Mouse (Mus musculus) gastrocnemius, adult 8-10 months (tissue): ENCODE results near the gene Hoxc13. TPM values are rescaled to one million over a fixed set of nuclear protein-coding genes. Genes with fewer than 3 reads are reported as not detected.

ENCODE experiments used
- DNase-seq, 2 experiments: peaks; one replicate each; pipeline ENCODE4 v3.0.0; 2022; ENCODE audit warnings: low spot score in 2 of 2
- total RNA-seq, 4 experiments: library from RNA; stranded (reverse); gene quantifications; 2 replicates each; pipeline ENCODE4 v1.2.4; 2022

The Hoxc13 gene
- total RNA-seq, 4 experiments from 2014 or later, result not detected

GRCm38 (mm10) chr15:102936279-102936972, 15.5 kb downstream of the Hoxc13 start, which contains the start of gene Hoxc12:
Gene Hoxc12 (plus strand): TSS chr15:102936757.
- DNase-seq, result no peak

GRCm38 (mm10) chr15:102937036-102937666, 16.2 kb downstream of the Hoxc13 start:
- no peak for DNase-seq

GRCm38 (mm10) chr15:102939256-102940155, 18.6 kb downstream of the Hoxc13 start:
- no peak for DNase-seq

DNA sequence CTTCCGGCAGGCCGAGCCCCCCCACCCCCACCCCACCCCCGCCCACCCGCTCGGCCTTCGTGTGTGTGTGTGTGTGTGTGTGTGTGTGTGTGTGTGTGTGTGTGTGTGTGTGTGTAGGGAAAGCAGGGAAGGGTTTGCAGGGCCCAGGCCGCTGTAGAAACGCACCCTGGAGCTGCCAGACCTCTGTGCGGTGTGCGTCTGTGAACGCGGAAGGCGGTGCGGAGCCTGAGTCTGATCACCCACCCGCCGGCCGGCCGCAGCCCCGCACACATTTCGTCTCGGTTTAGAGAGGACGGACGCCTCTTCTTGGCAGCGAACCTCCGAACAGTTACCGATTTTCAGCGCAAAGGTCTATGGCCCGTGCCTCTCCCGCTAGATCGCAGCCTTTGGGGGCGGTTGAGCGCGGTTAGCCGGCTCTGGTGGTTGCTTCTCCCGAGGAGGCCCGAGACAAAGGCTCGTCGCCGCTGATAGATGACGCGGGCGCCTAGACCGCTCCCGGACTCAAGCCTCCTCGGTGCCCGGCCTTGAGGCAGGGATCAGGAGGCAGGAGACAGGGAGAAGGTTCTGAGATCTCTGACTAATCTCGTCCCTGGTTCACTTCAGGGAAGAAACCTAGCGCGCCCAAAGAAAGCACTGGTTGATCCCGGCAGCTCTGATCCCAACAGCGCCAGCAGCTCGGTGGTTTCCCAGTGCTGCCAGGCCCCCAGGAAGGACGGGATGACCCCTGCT, 22.0 kb downstream of the Hoxc13 start:
- DNase-seq, result peak in 1 of 2 experiments; percentile 44

- DNase-seq, result no peak
Observed at GRCm38 (mm10) chr15:102943468-102943813, 22.5 kb downstream of the Hoxc13 start.

- DNase-seq, result peak in 1 of 2 experiments; percentile 2
Observed at GRCm38 (mm10) chr15:102945185-102946077, 24.5 kb downstream of the Hoxc13 start.

DNA sequence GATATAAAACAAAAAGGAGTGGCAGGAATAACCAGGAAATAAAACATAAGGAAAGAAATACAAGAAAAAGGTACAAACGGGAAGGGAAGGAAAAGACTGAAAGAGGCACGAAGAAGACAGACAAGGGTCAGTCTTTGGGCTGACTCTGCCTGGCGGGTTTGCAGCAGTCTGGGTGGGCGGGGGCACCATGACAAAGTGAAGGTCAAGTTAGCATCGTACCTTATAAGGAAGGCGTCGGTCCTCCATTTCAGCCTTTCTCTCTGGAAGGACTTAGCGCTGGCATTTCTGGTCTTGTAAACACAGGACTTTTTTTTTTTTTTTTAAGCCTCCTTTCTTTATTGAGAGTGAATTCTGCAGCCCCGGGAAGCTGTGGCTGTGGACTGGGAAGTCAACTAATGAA, 26.4 kb downstream of the Hoxc13 start:
- peak in 1 of 2 experiments; percentile 2 for DNase-seq

DNA sequence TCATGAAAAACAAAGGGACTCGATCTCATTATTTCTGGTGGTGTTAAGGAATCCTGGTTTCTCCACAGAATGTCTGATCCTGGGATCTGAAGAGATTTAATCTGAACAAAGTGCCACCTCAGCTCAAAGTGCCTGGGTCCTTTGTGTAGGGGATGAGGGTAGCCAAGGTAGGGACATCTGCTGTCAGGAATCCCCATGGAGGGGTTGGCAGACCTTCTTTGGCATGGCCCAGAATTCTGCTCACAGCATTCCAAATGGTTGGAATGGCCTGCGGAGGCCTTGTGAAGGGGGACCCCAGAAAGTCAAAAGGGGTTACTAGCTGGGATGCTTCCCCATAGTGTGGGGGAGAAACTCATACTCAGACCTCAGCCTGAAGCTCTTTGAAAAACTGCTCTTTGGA, 27.9 kb downstream of the Hoxc13 start:
- no peak for DNase-seq

DNA sequence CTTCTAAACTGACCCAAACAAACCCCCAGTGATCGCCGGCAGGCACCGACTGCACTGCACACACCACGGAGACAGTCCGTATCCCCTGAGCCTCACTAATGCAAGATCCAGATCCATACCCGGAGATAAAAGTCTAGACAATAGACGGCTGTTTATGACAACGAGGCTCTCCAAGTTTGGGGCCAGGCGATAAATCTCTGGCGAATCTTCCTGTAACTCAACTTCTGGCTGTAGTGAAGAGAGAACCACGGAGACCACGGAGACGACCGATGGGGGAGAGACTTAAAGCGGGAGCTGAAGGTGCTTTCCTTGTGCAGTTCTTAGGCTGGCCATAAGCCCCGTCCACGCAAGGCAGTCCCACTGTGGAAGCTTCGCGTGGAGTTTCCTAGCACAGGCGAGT, 28.8 kb downstream of the Hoxc13 start:
- DNase-seq, result peak in 1 of 2 experiments; percentile 2

GRCm38 (mm10) chr15:102950877-102951276, 30.0 kb downstream of the Hoxc13 start:
- peak in 1 of 2 experiments; percentile 2 for DNase-seq

GRCm38 (mm10) chr15:102953561-102953960, 32.7 kb downstream of the Hoxc13 start:
- no peak for DNase-seq

- DNase-seq, result peak in 1 of 2 experiments; percentile 46
Observed at GRCm38 (mm10) chr15:102954192-102955006, 33.5 kb downstream of the Hoxc13 start, which contains the start of gene Hoxc11. Gene Hoxc11 (plus strand): TSS chr15:102954427.

GRCm38 (mm10) chr15:102955007-102955382, 34.1 kb downstream of the Hoxc13 start:
- DNase-seq, result no peak

GRCm38 (mm10) chr15:102955833-102956640, 35.1 kb downstream of the Hoxc13 start:
- no peak for DNase-seq

DNA sequence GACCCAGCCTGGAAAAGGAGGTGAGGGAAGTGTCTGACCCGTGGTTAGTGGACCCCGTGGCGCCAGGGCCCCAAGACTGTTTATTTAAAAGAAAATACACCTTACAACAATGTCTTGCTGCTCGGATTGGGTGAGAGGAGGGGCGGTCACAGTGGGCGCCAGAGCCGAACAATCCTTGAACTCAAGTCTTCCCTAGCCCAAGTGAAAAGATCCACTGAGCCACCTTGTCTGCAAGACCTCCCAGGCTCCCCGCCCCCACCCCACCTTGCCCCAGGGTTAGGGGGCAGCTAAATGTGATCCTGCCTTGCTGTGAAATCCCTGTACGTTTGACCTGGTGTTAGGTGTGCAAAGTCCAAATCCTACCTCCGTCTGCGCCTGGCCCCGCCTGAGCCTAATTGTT, 36.0 kb downstream of the Hoxc13 start:
- DNase-seq, result no peak

DNA sequence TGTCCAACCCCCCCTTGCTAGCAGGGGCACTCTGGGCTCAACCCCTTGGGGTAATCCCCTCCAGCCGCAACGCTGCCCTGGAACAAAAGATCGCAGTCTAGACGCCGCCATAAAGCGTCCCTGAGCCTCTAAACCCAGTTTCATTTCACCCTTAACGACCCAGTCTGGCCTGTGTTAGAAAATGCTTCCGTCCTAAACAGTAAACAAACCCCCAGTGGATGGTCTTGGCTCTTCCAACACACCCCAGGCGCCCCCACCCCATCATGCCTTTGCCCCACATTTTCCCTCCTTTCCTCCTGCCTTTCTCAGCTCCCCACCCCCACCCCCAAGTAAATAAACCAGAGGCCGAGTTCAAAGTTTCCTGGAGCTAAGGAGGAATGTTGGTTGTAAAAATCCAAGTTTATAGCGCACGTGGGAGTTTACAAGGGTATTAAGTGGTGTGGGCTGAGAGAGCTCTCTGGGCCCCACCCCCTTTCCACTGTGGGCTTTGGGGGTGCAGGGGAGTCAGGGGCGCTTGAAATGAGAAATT, 38.8 kb downstream of the Hoxc13 start:
- no peak for DNase-seq

GRCm38 (mm10) chr15:102961728-102962127, 40.8 kb downstream of the Hoxc13 start:
- DNase-seq, result no peak

DNA sequence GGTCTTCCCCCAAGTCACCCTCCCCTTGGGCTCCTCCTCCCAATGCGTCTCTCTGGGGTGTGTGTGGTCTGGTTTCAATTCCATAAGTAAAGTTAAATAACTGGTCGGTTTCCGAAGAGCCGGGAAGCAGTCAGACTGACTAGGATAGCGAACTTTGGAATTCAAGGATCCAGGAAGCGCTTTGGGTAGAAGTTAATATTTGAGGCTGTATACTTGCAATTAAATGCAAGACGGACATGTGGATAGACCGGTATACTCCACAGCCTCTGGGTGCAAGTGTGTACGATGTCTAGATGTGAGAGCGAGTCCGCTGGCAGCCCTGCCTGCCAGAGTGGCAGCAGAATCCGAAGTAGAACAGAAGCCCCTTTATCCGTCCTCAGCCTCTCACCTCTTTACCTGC, 41.6 kb downstream of the Hoxc13 start:
- DNase-seq, result no peak
